Mouse (Mus musculus): Measurements from ENCODE around the gene Wdr34. TPM values are rescaled to one million over a fixed set of nuclear protein-coding genes. Genes with fewer than 3 reads are reported as not detected.
A peak's percentile ranks its signal among the peaks of the same experiment; 100 is the strongest.

Gene Wdr34
- polyA plus RNA-seq, 1 experiment = 50.8 TPM

DNA sequence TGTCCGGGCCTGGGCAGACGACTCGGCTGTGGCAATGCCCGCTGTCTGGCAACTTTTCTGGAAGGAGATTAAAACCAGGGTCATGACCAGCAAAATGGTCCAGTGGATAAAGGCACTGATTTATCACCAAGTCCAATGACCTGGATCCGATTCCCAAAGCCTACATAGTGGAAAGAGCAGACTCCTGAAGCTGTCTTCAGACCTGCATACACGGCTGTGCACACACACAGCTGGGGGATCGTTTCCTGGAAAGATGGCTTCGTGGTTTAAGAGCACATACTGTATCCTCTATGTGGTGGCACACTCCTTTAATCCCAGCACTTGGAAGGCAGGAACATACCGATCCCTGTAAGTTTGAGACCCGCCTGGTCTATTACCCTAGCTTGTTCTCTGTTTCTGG is 10.3 kb downstream of the Wdr34 start:
- TF ChIP-seq CTCF (IDR thresholded peaks at IDR 0.05; ENCODE audit: extremely low read depth, insufficient read depth, low read length) (no peak), POLR2A (IDR thresholded peaks at IDR 0.05; ENCODE audit: extremely low read depth, insufficient read depth, low read length) (no peak)

DNA sequence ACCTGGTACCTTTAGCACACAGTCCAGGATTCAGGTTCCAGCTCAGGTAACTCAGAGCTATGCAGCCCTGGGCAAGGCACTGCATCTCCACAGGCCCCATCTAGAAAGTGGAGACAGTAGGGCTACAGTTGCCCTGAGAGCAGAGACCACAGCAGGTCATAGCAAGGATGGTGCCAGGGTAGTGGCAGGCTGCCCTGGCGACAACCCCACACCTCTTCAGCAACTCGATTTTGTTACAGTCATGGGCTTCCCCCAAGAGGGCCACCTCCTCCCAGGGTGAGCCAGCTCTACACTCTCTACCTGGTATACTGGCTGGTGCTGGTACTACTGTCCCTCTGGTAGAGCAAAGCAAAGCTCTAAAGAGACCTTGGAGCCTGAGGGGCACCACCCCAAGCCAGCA is 10.9 kb downstream of the Wdr34 start:
- no peak overlapping the region for H3K4me3 ChIP-seq (ENCODE audit: insufficient read depth, low read length)
- H3K4me1 ChIP-seq (ENCODE audit: control insufficient read depth, insufficient read depth, low read length) = no peaks in the 10 kb centered on the region
- H3K27ac ChIP-seq (ENCODE audit: insufficient read depth, low read length) = no peak overlapping the region
- TF ChIP-seq CTCF (IDR thresholded peaks at IDR 0.05; ENCODE audit: extremely low read depth, insufficient read depth, low read length) (no peak), POLR2A (IDR thresholded peaks at IDR 0.05; ENCODE audit: extremely low read depth, insufficient read depth, low read length) (no peak)

More for the DNA sequence above, 10.3 kb downstream of the Wdr34 start:
- no peaks in the 10 kb centered on the region for H3K4me1 ChIP-seq (ENCODE audit: control insufficient read depth, insufficient read depth, low read length)
- H3K27ac ChIP-seq (ENCODE audit: insufficient read depth, low read length) = no peak overlapping the region
- no peak overlapping the region for H3K4me3 ChIP-seq (ENCODE audit: insufficient read depth, low read length)

DNA sequence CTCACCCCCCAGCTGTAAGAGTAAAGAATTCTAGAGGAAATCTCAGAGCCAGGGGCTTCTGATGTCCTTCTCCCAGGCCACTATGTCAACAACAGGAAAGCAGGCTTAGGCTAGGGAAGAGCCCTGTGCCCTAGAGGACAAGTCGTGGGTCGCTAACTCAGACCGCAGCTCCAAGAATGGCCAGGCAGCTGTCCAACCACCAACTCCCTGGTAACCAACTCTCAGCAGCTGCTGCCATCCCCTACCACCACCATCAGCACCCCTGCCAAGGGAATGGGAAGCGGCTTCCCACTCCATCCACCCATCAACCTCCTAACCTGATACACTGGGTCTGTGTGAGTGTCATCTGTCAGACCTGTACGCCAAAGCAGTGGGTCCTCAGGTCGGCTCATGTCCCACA is 15.7 kb downstream of the Wdr34 start:
- no peak overlapping the region for H3K27ac ChIP-seq (ENCODE audit: insufficient read depth, low read length)
- no peaks in the 10 kb centered on the region for H3K4me1 ChIP-seq (ENCODE audit: control insufficient read depth, insufficient read depth, low read length)
- TF ChIP-seq POLR2A (IDR thresholded peaks at IDR 0.05; ENCODE audit: extremely low read depth, insufficient read depth, low read length) = 0 out of 2 replicates have a peak, but pooled peaks have one; percentile 17
- TF ChIP-seq CTCF (IDR thresholded peaks at IDR 0.05; ENCODE audit: extremely low read depth, insufficient read depth, low read length) = no peak
- no peak overlapping the region for H3K4me3 ChIP-seq (ENCODE audit: insufficient read depth, low read length)

DNA sequence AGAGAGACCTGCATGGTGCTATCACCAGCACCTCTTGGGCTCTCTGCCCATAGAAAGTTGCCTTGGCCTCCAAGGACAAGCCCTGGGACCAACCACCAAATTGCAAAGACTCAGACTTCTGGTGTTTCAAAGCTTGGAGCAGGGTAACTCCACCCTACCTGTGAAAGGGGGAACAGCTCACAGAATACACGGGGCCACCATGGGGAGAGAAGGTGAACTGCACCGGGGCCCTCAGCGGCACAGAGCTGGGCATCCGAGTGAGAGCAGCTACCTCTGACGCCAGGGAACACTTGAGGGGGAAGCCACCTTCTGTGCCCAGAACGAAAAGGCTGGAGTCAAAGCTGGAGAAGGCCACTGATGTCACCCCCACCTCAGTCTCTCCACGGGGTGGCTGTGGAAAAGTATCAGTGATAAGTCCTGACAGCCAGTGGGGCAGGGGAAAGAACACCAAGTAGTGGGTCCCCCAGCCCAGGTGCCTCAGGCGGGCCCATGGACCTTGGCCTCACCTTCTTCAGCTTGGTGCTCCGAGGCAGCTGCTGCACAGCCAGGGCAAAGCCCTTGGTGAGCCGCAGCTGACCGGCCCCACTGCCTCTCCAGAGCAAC is 16.3 kb downstream of the Wdr34 start:
- H3K4me1 ChIP-seq (ENCODE audit: control insufficient read depth, insufficient read depth, low read length) = no peaks in the 10 kb centered on the region
- no peak for TF ChIP-seq POLR2A (IDR thresholded peaks at IDR 0.05; ENCODE audit: extremely low read depth, insufficient read depth, low read length)
- TF ChIP-seq CTCF (IDR thresholded peaks at IDR 0.05; ENCODE audit: extremely low read depth, insufficient read depth, low read length) = peak; percentile 23; the same call in 1 of the 2 replicates
- no peak overlapping the region for H3K4me3 ChIP-seq (ENCODE audit: insufficient read depth, low read length)
- no peak overlapping the region for H3K27ac ChIP-seq (ENCODE audit: insufficient read depth, low read length)

DNA sequence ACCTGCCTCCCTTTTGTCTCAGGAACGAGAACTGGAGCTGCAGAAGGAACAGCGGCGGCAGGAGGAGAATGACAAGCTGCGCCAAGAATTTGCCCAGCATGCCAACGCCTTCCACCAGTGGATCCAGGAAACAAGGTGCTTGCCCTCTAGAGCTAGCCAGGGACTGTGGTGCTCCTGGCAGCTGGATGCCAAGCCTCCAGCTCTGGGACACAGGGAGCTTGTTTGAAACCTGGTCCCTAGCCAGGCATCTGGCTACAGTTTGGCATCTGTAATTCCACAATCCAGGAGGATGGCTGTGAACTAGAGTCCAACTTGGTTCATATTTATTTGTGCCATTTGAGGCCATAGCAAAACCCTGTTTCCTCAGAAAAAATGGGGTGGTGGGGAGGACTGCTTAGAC is 21.7 kb downstream of the Wdr34 start:
- no peaks in the 10 kb centered on the region for H3K4me1 ChIP-seq (ENCODE audit: control insufficient read depth, insufficient read depth, low read length)
- TF ChIP-seq CTCF (IDR thresholded peaks at IDR 0.05; ENCODE audit: extremely low read depth, insufficient read depth, low read length) (no peak), POLR2A (IDR thresholded peaks at IDR 0.05; ENCODE audit: extremely low read depth, insufficient read depth, low read length) (no peak)
- H3K27ac ChIP-seq (ENCODE audit: insufficient read depth, low read length) = no peak overlapping the region
- H3K4me3 ChIP-seq (ENCODE audit: insufficient read depth, low read length) = no peak overlapping the region

DNA sequence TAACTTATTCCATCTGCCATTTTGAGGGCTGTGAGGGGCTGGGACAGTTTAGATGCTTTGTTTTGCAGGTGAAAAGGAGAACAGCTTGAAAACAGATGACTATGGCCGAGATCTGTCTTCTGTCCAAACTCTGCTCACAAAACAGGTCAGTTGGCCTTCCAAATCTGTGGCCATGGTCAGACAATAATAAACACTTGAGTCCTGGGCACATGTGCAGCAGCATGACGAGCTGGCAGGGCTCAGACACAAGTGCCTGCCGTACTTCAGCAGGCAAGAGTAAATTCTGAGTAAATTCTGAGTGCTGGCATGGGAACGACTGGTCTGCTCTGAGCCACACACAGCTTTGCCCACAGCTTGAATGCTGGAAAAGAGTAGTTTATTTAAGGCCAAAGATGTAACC is 23.2 kb downstream of the Wdr34 start:
- Histone ChIP-seq H3K4me1 (ENCODE audit: control insufficient read depth, insufficient read depth, low read length) (no peaks in the 10 kb centered on the region), H3K27ac (ENCODE audit: insufficient read depth, low read length) (no peak overlapping the region), H3K4me3 (ENCODE audit: insufficient read depth, low read length) (no peak overlapping the region)
- TF ChIP-seq POLR2A (IDR thresholded peaks at IDR 0.05; ENCODE audit: extremely low read depth, insufficient read depth, low read length) = no peak
- TF ChIP-seq CTCF (IDR thresholded peaks at IDR 0.05; ENCODE audit: extremely low read depth, insufficient read depth, low read length) = no peak

DNA sequence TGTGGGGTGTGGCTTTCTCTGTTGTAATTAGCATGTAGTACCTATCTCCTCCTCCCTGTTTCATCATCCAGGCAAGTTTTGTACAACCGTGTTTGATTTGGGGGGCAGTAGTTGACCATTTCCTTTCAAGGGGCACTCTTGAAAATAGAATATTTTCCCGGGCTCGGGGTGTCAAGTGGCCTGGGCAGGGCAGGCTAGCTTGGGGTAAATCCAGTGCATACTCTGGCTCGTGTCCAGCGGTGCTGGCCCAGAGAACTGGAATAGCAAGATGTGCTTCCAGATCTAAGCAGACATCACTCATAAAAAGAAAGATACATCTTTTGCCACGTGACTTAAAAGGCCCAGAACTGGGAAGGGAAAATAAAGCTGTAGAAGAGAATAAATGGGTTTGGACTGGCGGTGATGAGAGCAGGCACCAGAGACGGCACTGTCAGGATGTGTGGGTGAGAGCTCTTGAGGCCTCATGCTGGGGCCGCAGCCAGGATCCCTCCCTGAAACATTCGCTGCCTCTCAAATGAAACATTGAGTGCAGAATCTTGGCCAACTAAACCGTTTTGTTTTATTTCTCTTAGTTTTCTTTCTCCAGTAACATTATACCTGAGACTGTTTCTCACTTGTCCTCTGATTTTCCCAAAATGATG is 34.2 kb downstream of the Wdr34 start:
- Histone ChIP-seq H3K27ac (ENCODE audit: insufficient read depth, low read length) (no peak overlapping the region), H3K4me1 (ENCODE audit: control insufficient read depth, insufficient read depth, low read length) (no peaks in the 10 kb centered on the region; the same call in 1 of the 2 replicates), H3K4me3 (ENCODE audit: insufficient read depth, low read length) (no peak overlapping the region)
- no peak for TF ChIP-seq POLR2A (IDR thresholded peaks at IDR 0.05; ENCODE audit: extremely low read depth, insufficient read depth, low read length)
- no peak for TF ChIP-seq CTCF (IDR thresholded peaks at IDR 0.05; ENCODE audit: extremely low read depth, insufficient read depth, low read length)

DNA sequence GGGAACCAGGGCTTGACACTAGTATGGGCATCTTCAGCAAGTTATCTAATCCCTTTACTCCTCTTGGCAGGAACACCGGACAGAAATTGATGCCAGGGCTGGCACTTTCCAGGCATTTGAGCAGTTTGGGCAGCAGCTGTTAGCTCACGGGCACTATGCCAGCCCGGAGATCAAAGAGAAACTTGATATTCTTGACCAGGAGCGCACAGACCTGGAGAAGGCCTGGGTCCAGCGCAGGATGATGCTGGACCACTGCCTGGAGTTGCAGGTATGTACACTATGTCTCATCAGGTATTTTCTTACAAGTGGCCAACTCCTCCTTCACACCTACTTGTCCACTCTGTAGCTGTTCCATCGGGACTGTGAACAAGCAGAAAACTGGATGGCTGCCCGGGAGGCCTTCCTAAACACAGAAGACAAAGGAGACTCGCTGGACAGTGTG is 37.8 kb downstream of the Wdr34 start:
- Histone ChIP-seq H3K27ac (ENCODE audit: insufficient read depth, low read length) (no peak overlapping the region), H3K4me1 (ENCODE audit: control insufficient read depth, insufficient read depth, low read length) (no peaks in the 10 kb centered on the region; the same call in 1 of the 2 replicates), H3K4me3 (ENCODE audit: insufficient read depth, low read length) (no peak overlapping the region)
- no peak for TF ChIP-seq CTCF (IDR thresholded peaks at IDR 0.05; ENCODE audit: extremely low read depth, insufficient read depth, low read length)
- no peak for TF ChIP-seq POLR2A (IDR thresholded peaks at IDR 0.05; ENCODE audit: extremely low read depth, insufficient read depth, low read length)

DNA sequence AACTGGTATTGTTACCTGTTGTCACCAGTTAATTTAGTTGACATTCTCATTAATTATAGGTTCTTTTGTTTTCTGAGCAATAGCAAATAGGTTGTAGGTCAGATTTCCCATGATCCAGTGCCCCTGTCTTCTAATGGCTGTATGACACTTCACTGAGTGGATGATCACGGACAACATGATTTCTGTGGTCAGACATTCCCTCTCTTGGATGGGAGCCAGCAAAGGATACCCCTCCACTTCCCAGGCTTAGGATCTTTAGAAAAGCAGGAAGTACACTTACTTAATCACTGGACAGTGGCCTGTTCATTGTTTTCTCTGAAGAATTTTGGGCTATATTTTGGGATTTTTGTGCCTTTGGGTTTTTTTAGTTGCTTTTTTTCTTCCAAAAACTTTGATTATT is 39.6 kb downstream of the Wdr34 start:
- no peaks in the 10 kb centered on the region for H3K4me1 ChIP-seq (ENCODE audit: control insufficient read depth, insufficient read depth, low read length)
- no peak overlapping the region for H3K4me3 ChIP-seq (ENCODE audit: insufficient read depth, low read length)
- H3K27ac ChIP-seq (ENCODE audit: insufficient read depth, low read length) = no peak overlapping the region
- TF ChIP-seq CTCF (IDR thresholded peaks at IDR 0.05; ENCODE audit: extremely low read depth, insufficient read depth, low read length) = no peak
- TF ChIP-seq POLR2A (IDR thresholded peaks at IDR 0.05; ENCODE audit: extremely low read depth, insufficient read depth, low read length) = no peak

DNA sequence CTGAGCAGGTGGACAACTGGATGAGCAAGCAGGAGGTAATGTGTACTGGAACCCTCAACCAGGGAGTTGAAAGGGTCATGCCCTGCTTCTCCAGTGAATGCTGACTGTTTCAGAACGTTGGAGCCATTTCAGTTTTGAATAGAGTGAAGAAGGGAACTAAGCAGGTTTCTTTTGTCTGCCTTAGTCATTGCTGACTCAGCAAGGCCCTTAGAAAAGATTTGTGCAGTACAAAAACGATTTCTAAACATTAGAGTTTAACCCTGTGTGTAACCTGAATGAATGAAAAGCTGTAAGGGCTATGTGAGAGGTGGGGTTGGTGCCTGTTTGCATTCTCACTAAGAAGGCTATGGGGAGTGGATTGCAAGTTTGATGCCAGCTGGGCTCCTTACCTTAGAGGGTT is 56.7 kb downstream of the Wdr34 start:
- H3K27ac ChIP-seq (ENCODE audit: insufficient read depth, low read length) = no peak overlapping the region
- TF ChIP-seq POLR2A (IDR thresholded peaks at IDR 0.05; ENCODE audit: extremely low read depth, insufficient read depth, low read length) (no peak), CTCF (IDR thresholded peaks at IDR 0.05; ENCODE audit: extremely low read depth, insufficient read depth, low read length) (no peak)

More for the DNA sequence above, 56.7 kb downstream of the Wdr34 start:
- H3K4me3 ChIP-seq (ENCODE audit: insufficient read depth, low read length) = no peak overlapping the region
- H3K4me1 ChIP-seq (ENCODE audit: control insufficient read depth, insufficient read depth, low read length) = no peaks in the 10 kb centered on the region

Other genes with a start within 250 kb of the Wdr34 start
- gene Slc27a4, start 246.2 kb downstream of the Wdr34 start, polyA plus RNA-seq (2012; rRNA removed) = 74.2 and 77.1 TPM in 2 replicates
- gene Urm1, start 228.8 kb downstream of the Wdr34 start, polyA plus RNA-seq (2012; rRNA removed) = 68.6 and 75.0 TPM in 2 replicates
- gene Cercam, start 179.7 kb downstream of the Wdr34 start, polyA plus RNA-seq (2012; rRNA removed) = 18.4 and 21.0 TPM in 2 replicates
- 172 and 188 TPM in 2 replicates for gene Odf2, start 159.7 kb downstream of the Wdr34 start, polyA plus RNA-seq (2012; rRNA removed)
- gene Gle1, start 113.5 kb downstream of the Wdr34 start, polyA plus RNA-seq (2012; rRNA removed) = 49.4 and 53.1 TPM in 2 replicates
- gene Sptan1, start 83.3 kb downstream of the Wdr34 start, polyA plus RNA-seq (2012; rRNA removed) = 772 and 816 TPM in 2 replicates
- 153 and 167 TPM in 2 replicates for gene Set, start 8.5 kb upstream of the Wdr34 start, polyA plus RNA-seq (2012; rRNA removed)
- 2.2 and 2.4 TPM in 2 replicates for gene Pkn3, start 28.8 kb upstream of the Wdr34 start, polyA plus RNA-seq (2012; rRNA removed)
- 18.9 and 19.5 TPM in 2 replicates for gene Zdhhc12, start 44.8 kb upstream of the Wdr34 start, polyA plus RNA-seq (2012; rRNA removed)
- gene Zer1, start 75.7 kb upstream of the Wdr34 start, polyA plus RNA-seq (2012; rRNA removed) = 155 and 173 TPM in 2 replicates
- gene Tbc1d13, start 84.9 kb upstream of the Wdr34 start, polyA plus RNA-seq (2012; rRNA removed) = 43.4 and 43.8 TPM in 2 replicates
- gene Endog, start 122.6 kb upstream of the Wdr34 start, polyA plus RNA-seq (2012; rRNA removed) = 32.9 and 33.4 TPM in 2 replicates
- gene Spout1, start 129.6 kb upstream of the Wdr34 start, polyA plus RNA-seq (2012; rRNA removed) = 49.2 and 50.5 TPM in 2 replicates
- 21.5 and 22.4 TPM in 2 replicates for gene Kyat1, start 157.0 kb upstream of the Wdr34 start, polyA plus RNA-seq (2012; rRNA removed)
- gene Lrrc8a, start 188.8 kb upstream of the Wdr34 start, polyA plus RNA-seq (2012; rRNA removed) = 32.4 and 35.3 TPM in 2 replicates
- 17.7 and 18.5 TPM in 2 replicates for gene Gm28035, start 191.7 kb upstream of the Wdr34 start, polyA plus RNA-seq (2012; rRNA removed)
- 32.2 and 34.1 TPM in 2 replicates for gene Phyhd1, start 217.3 kb upstream of the Wdr34 start, polyA plus RNA-seq (2012; rRNA removed)
- not detected in 2 replicates for gene Gm28038, start 232.2 kb upstream of the Wdr34 start, polyA plus RNA-seq (2012; rRNA removed)
- gene Dolk, start 237.5 kb upstream of the Wdr34 start, polyA plus RNA-seq (2012; rRNA removed) = 16.7 and 16.9 TPM in 2 replicates
- gene Nup188, start 237.5 kb upstream of the Wdr34 start, polyA plus RNA-seq (2012; rRNA removed) = 15.7 and 16.5 TPM in 2 replicates

All from cortical plate, adult 2 months (tissue).